Mouse (Mus musculus): Measurements from ENCODE around the gene Ubc. TPM values are rescaled to one million over a fixed set of nuclear protein-coding genes. Genes with fewer than 3 reads are reported as not detected.
A peak's percentile ranks its signal among the peaks of the same experiment; 100 is the strongest.

Gene Ubc
- polyA plus RNA-seq, 1 experiment from 2014 or later, result 861 TPM

DNA sequence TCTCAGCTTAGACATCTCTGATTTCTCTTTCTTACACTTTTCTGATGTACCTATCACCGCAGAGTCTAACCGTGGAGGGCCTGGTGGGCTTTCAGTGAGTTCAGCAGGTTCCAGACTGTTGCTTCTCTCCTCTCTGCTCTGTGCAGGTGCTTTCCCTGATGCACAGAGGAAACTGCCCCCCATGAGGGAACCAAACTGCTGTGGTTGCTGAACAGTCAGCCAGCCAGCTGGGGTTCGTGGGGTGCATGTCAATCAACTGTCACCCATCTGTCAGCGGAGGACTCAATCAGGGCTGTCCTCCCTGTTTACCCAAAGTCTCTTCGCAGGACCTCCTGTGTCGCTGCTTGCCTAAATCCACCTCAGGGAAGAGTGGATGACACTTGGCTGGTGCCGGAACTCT, 12.8 kb downstream of the Ubc start:
- Histone ChIP-seq H3K9ac (ENCODE audit: low read length) (no peak overlapping the region), H3K9me3 (ENCODE audit: control insufficient read depth, low read length) (peaks cover 7% of the 10 kb centered on the region; the same call in 1 of the 2 replicates), H3K4me2 (ENCODE audit: low read length) (no peak overlapping the region), H3K4me3 (ENCODE audit: control insufficient read depth in 1 of 2, insufficient read depth in 1 of 2, low read depth in 1 of 2, low read length in 2 of 2) (no peak overlapping the region), H3K27ac (replicated peaks in 1 of 2; ENCODE audit: control insufficient read depth in 1 of 2, insufficient read depth in 1 of 2, low read depth in 2 of 2, low read length in 2 of 2) (no peak overlapping the region), H3K36me3 (ENCODE audit: control insufficient read depth, insufficient read depth, low read length) (no peaks in the 10 kb centered on the region), H3K4me1 (ENCODE audit: control insufficient read depth in 2 of 2, insufficient read depth in 2 of 2, low read length in 2 of 2) (no peaks in the 10 kb centered on the region), H3K27me3 (ENCODE audit: control insufficient read depth, insufficient read depth, low read length) (no peaks in the 10 kb centered on the region)
- WGBS, result 60% methylated on average over 7 of the region's 7 CpGs
- no peak for ATAC-seq (ENCODE audit: insufficient number of reproducible peaks, insufficient read depth, low FRiP score, low read depth)

DNA sequence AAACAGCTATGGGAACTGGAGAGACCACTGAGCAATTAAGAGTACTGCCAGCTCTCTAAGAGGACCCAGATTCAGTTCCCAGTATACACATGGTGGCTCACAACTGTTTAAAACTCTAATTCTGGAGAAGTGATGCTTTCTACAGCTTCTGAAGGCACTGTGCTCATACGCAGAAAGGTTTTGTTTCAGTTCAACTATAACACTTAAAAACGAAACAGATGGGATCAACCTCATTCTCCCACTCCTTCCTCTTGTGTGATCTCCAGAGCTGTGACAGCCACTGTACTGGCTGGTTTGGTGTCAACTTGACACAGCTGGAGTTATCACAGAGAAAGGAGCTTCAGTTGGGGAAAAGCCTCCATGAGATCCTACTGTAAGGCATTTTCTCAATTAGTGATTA, 14.1 kb downstream of the Ubc start:
- Histone ChIP-seq H3K4me3 (ENCODE audit: control insufficient read depth in 1 of 2, insufficient read depth in 1 of 2, low read depth in 1 of 2, low read length in 2 of 2) (no peak overlapping the region), H3K4me1 (ENCODE audit: control insufficient read depth in 2 of 2, insufficient read depth in 2 of 2, low read length in 2 of 2) (no peaks in the 10 kb centered on the region), H3K27ac (replicated peaks in 1 of 2; ENCODE audit: control insufficient read depth in 1 of 2, insufficient read depth in 1 of 2, low read depth in 2 of 2, low read length in 2 of 2) (no peak overlapping the region), H3K36me3 (ENCODE audit: control insufficient read depth, insufficient read depth, low read length) (no peaks in the 10 kb centered on the region), H3K9me3 (ENCODE audit: control insufficient read depth, low read length) (peaks cover 7% of the 10 kb centered on the region; the same call in 1 of the 2 replicates), H3K9ac (ENCODE audit: low read length) (no peak overlapping the region), H3K4me2 (ENCODE audit: low read length) (no peak overlapping the region), H3K27me3 (ENCODE audit: control insufficient read depth, insufficient read depth, low read length) (no peaks in the 10 kb centered on the region)
- ATAC-seq (ENCODE audit: insufficient number of reproducible peaks, insufficient read depth, low FRiP score, low read depth), result no peak
- 76% methylated on average over 2 of the region's 2 CpGs for WGBS

DNA sequence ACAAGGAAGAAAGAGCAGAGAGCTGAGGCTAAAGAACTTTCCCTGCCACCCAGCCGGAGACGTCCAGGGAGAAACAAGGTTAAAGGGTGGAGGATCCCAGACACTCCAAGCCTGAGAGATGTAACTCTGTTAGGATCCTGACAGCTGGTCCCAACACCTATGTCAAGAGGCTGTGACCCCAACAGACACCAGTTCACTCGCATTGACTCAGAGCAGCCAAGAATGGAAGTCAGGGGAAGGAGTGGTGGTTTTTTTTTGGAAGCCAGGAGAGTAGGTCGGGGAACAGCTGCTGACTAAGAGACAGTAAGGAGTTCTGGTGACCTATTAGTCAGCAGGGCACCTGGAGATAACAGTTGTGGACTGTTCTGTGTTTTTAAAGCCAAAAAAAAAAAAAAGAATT, 18.0 kb downstream of the Ubc start:
- Histone ChIP-seq H3K4me1 (ENCODE audit: control insufficient read depth in 2 of 2, insufficient read depth in 2 of 2, low read length in 2 of 2) (no peaks in the 10 kb centered on the region), H3K27ac (replicated peaks in 1 of 2; ENCODE audit: control insufficient read depth in 1 of 2, insufficient read depth in 1 of 2, low read depth in 2 of 2, low read length in 2 of 2) (no peak overlapping the region), H3K9ac (ENCODE audit: low read length) (no peak overlapping the region), H3K27me3 (ENCODE audit: control insufficient read depth, insufficient read depth, low read length) (no peaks in the 10 kb centered on the region), H3K36me3 (ENCODE audit: control insufficient read depth, insufficient read depth, low read length) (no peaks in the 10 kb centered on the region), H3K4me3 (ENCODE audit: control insufficient read depth in 1 of 2, insufficient read depth in 1 of 2, low read depth in 1 of 2, low read length in 2 of 2) (no peak overlapping the region), H3K9me3 (ENCODE audit: control insufficient read depth, low read length) (peaks cover 7% of the 10 kb centered on the region; the same call in 1 of the 2 replicates), H3K4me2 (ENCODE audit: low read length) (no peak overlapping the region)
- WGBS, result 38% methylated on average over 4 of the region's 4 CpGs
- no peak for ATAC-seq (ENCODE audit: insufficient number of reproducible peaks, insufficient read depth, low FRiP score, low read depth)

DNA sequence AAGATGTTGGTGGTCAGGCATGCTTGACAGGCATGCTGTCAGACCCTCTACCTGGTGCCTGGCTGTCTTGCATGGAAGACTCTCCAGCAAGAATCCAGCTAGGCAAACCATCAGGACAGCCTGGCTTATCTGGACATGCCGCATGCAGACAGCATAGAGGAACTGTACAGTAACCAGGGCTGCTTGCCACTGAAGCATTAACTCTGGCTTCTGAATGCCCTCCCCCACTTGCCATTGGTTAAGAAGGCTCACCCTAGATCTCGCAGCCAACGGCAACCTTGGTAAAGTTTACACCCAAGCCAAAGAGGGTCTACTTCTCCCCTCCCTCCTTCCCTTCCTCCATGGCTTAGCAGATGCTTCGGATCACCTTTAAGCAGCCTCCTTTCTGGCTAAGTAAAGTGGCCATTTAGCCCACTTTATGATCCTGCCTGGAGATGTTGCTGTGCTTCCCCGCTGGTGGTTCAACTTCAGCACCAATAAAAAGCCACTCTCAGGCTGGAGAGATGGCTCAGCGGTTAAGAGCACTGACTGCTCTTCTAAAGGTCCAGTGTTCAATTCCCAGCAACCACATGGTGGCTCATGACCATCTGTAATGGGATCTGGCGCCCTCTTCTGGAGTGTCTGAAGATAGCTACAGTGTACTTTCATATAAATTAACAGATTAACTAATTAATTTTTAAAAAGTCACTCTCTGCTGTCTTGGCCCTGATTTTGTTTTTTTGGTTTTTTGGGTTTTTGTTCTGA, 18.9 kb downstream of the Ubc start:
- 64% methylated on average over 7 of the region's 7 CpGs for WGBS
- Histone ChIP-seq H3K4me2 (ENCODE audit: low read length) (no peak overlapping the region), H3K9ac (ENCODE audit: low read length) (no peak overlapping the region), H3K9me3 (ENCODE audit: control insufficient read depth, low read length) (peaks cover 9% of the 10 kb centered on the region; the same call in 1 of the 2 replicates), H3K27ac (replicated peaks in 1 of 2; ENCODE audit: control insufficient read depth in 1 of 2, insufficient read depth in 1 of 2, low read depth in 2 of 2, low read length in 2 of 2) (no peak overlapping the region), H3K4me3 (ENCODE audit: control insufficient read depth in 1 of 2, insufficient read depth in 1 of 2, low read depth in 1 of 2, low read length in 2 of 2) (no peak overlapping the region), H3K4me1 (ENCODE audit: control insufficient read depth in 2 of 2, insufficient read depth in 2 of 2, low read length in 2 of 2) (no peaks in the 10 kb centered on the region), H3K27me3 (ENCODE audit: control insufficient read depth, insufficient read depth, low read length) (no peaks in the 10 kb centered on the region), H3K36me3 (ENCODE audit: control insufficient read depth, insufficient read depth, low read length) (no peaks in the 10 kb centered on the region)
- ATAC-seq (ENCODE audit: insufficient number of reproducible peaks, insufficient read depth, low FRiP score, low read depth), result no peak

DNA sequence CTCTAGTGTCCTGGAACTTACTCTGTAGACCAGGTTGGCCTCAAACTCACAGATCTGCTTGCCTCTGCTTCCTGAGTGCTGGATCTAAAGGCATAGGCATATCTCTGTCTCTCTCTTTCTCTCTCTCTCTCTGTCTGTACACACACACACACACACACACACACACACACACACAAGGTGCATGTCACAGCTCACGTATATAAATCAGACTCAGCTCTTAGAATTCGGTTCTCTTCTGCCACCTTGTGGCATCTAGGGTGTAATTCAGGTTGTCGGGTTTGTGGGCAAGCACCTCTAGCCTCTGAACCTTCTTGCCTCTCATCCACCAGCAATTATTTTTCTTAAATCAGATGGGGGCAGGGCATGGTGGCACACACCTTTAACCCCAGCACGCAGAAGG, 21.4 kb downstream of the Ubc start:
- WGBS, result 1% methylated on average over 4 of the region's 4 CpGs
- no peaks in the 10 kb centered on the region for H3K27me3 ChIP-seq (ENCODE audit: control insufficient read depth, insufficient read depth, low read length)
- no peak overlapping the region for H3K9ac ChIP-seq (ENCODE audit: low read length)
- ATAC-seq (ENCODE audit: insufficient number of reproducible peaks, insufficient read depth, low FRiP score, low read depth), result 0 out of 2 replicates have a peak, but pooled peaks have one; percentile 15
- H3K27ac ChIP-seq (replicated peaks in 1 of 2; ENCODE audit: control insufficient read depth in 1 of 2, insufficient read depth in 1 of 2, low read depth in 2 of 2, low read length in 2 of 2), result no peak overlapping the region
- peaks cover 0 to 8% of the 10 kb centered on the region in 2 experiments; a peak in 2 of 4 replicates for H3K4me1 ChIP-seq (ENCODE audit: control insufficient read depth in 2 of 2, insufficient read depth in 2 of 2, low read length in 2 of 2)
- no peak overlapping the region for H3K4me2 ChIP-seq (ENCODE audit: low read length)
- H3K4me3 ChIP-seq (ENCODE audit: control insufficient read depth in 1 of 2, insufficient read depth in 1 of 2, low read depth in 1 of 2, low read length in 2 of 2), result no peak overlapping the region
- H3K9me3 ChIP-seq (ENCODE audit: control insufficient read depth, low read length), result 0 out of 2 replicates have a peak, but pooled peaks cover 2% of the 10 kb centered on the region
- no peaks in the 10 kb centered on the region for H3K36me3 ChIP-seq (ENCODE audit: control insufficient read depth, insufficient read depth, low read length)

DNA sequence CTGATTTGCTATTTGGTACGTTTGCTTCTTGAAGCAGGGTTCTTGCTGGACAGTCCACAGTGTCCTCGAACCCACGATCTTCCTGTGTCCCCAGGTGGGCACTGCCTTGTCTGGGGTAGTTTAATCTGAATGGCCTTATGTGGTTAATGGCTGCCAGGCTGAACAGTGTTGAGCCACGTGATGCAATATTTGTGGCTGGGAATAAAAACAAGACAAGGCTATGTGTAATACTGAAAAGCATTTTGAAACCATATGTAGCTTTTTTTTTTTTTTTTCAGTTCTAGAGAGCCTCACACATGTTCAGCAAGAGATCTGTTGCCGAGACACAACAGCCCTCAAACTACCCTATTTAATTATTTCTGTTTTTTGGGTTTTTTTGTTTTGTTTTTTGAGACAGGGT, 21.8 kb downstream of the Ubc start:
- H3K27ac ChIP-seq (replicated peaks in 1 of 2; ENCODE audit: control insufficient read depth in 1 of 2, insufficient read depth in 1 of 2, low read depth in 2 of 2, low read length in 2 of 2), result no peak overlapping the region
- no peak for ATAC-seq (ENCODE audit: insufficient number of reproducible peaks, insufficient read depth, low FRiP score, low read depth)
- WGBS, result 68% methylated on average over 5 of the region's 5 CpGs

DNA sequence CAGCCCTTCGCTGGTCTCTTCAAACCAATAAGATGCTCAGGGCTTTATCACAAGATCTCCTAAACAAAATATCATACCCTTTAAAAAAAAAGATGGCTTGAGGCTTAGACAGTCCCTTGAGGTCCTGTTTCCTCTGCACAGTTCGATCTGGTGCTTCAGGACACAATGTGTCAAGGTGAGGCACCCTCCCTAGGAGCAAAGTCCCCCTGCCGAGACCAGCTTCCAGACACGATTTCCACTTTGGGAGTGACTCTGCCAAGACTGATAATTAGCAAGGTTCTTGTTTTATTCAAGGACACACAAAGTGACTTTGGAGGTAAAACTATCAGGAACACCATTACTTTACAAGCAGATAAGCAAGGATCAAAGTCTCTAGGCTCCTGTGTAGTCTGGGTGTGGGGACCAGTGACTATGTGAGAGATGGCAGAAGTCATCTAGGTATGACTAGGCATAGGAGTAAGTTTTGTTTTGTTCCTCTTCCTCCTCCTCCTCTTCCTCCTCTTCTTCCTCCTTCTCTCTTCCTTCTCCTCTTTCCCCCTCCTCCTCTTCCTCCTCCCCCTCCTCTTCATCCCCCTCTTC, 25.1 kb downstream of the Ubc start:
- H3K4me3 ChIP-seq (ENCODE audit: control insufficient read depth in 1 of 2, insufficient read depth in 1 of 2, low read depth in 1 of 2, low read length in 2 of 2), result no peak overlapping the region
- H3K4me2 ChIP-seq (ENCODE audit: low read length), result no peak overlapping the region
- H3K4me1 ChIP-seq (ENCODE audit: control insufficient read depth in 2 of 2, insufficient read depth in 2 of 2, low read length in 2 of 2), result peaks cover 0 to 8% of the 10 kb centered on the region in 2 experiments; a peak in 2 of 4 replicates
- H3K27me3 ChIP-seq (ENCODE audit: control insufficient read depth, insufficient read depth, low read length), result no peaks in the 10 kb centered on the region
- no peak overlapping the region for H3K27ac ChIP-seq (replicated peaks in 1 of 2; ENCODE audit: control insufficient read depth in 1 of 2, insufficient read depth in 1 of 2, low read depth in 2 of 2, low read length in 2 of 2)
- no peak overlapping the region for H3K9ac ChIP-seq (ENCODE audit: low read length)
- no peak for ATAC-seq (ENCODE audit: insufficient number of reproducible peaks, insufficient read depth, low FRiP score, low read depth)
- 64% methylated on average over 4 of the region's 4 CpGs for WGBS
- no peaks in the 10 kb centered on the region for H3K36me3 ChIP-seq (ENCODE audit: control insufficient read depth, insufficient read depth, low read length)
- 0 out of 2 replicates have a peak, but pooled peaks cover 2% of the 10 kb centered on the region for H3K9me3 ChIP-seq (ENCODE audit: control insufficient read depth, low read length)

More for the DNA sequence above, 21.8 kb downstream of the Ubc start:
- Histone ChIP-seq H3K27me3 (ENCODE audit: control insufficient read depth, insufficient read depth, low read length) (no peaks in the 10 kb centered on the region), H3K4me1 (ENCODE audit: control insufficient read depth in 2 of 2, insufficient read depth in 2 of 2, low read length in 2 of 2) (peaks cover 0 to 8% of the 10 kb centered on the region in 2 experiments; a peak in 2 of 4 replicates), H3K4me3 (ENCODE audit: control insufficient read depth in 1 of 2, insufficient read depth in 1 of 2, low read depth in 1 of 2, low read length in 2 of 2) (no peak overlapping the region), H3K36me3 (ENCODE audit: control insufficient read depth, insufficient read depth, low read length) (no peaks in the 10 kb centered on the region), H3K9ac (ENCODE audit: low read length) (no peak overlapping the region), H3K9me3 (ENCODE audit: control insufficient read depth, low read length) (0 out of 2 replicates have a peak, but pooled peaks cover 2% of the 10 kb centered on the region), H3K4me2 (ENCODE audit: low read length) (no peak overlapping the region)

All from heart, embryonic 14.5 days (tissue).